Mouse (Mus musculus) megakaryocyte, embryonic 14.5 days (primary cell): ENCODE measurements around the gene Itgb7.

ENCODE experiments used
- FLI1 ChIP-seq: IDR thresholded peaks from 2 replicates; pipeline ENCODE4 v1.6.1; 2012; ENCODE audit warnings: low read length, inconsistent platforms, mixed read lengths
- GATA1 ChIP-seq: IDR thresholded peaks from 3 replicates; pipeline ENCODE4 v1.6.1; 2012; ENCODE audit warnings: mixed read lengths, low read length, inconsistent platforms, borderline replicate concordance

DNA sequence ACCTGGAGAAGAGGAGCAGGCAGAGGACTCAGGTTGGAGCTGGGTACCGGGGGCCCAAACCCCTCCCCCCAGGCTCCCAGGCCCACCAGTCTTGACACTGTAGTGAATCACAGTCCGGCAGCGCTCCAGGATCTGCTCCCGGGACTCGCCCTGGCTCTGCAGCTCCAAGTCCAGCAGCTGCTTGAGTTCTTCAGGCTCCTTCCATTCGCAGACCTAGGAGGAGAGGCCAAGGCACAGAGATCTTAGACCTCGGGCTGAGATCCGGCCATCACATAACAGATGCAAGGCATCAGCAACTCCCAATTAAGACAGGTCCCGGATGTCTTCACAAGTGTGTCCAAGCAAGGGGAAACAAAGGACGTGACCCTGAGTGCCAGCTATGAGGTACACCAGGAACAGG lies 43.6 kb downstream of the Itgb7 start:
- TF ChIP-seq GATA1 (no peak), FLI1 (no peak)
